Mouse (Mus musculus) olfactory bulb, adult 2 months (tissue): Measurements from ENCODE around the gene Txnrd3.

Source experiments
- CTCF ChIP-seq: fragments of 200-500 bp; IDR thresholded peaks from 2 replicates; pipeline ENCODE4 v1.5.1; 2012; ENCODE audit warnings: low read depth, mild to moderate bottlenecking, low read length, moderate library complexity; ENCODE audit not compliant: insufficient read depth
- POLR2A ChIP-seq: fragments of 200-500 bp; IDR thresholded peaks from 2 replicates; pipeline ENCODE4 v1.6.1; 2012; ENCODE audit warnings: mild to moderate bottlenecking, low read depth, low read length, moderate library complexity; ENCODE audit not compliant: insufficient read depth

DNA sequence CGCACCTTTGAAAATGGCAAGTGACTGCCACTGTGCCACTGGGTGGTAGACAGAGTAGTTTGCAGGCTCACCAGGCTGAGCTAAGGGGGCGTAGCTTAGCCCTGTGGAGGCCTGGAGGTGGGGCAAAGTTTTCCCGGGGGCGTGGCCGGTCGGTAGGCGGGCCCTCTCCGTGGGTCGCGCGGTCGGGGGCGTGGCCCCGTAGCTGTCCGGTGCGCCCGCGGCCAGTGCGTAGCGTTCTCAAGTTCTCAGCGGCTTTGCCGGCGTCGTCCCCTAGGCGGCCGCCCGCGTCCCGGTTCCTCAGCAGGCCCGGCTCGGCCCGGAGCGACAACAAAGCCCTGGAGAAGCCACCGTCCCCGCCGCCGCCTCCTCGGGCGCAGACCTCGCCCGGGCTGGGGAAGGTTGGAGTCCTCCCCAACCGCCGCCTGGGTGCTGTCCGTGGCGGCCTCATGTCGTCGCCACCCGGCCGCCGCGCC, at the start of gene Txnrd3:
- TF ChIP-seq CTCF (no peak), POLR2A (no peak)
